Mouse (Mus musculus): ENCODE measurements around the gene Nme9.

DNA sequence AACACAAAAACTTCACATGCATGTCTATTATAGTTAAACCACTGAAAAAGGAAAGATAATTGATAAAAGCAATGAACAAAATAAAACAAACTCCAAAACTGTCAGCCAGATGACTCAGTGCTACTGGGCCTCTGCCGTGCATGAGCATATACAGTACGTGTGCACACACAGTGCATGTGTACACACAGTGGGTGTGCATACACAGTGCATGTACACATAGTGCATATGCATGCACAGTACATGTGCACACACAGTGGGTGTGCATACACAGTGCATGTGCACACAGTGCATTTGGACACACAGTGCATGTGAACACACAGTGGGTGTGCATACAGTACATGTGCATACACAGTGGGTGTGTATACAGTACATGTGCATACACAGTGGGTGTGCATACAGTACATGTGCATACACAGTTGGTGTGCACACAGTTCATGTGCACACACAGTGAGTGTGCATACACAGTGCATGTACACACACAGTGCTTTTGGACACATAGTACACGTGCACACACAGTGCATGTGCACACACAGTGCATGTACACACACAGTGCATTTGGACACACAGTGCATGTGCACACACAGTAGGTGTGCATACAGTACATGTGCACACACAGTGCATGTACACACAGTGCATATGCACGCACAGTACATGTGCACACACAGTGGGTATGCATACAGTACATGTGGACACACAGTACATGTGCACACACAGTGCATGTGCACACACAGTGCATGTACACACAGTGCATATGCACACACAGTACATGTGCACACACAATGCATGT lies 9.4 kb upstream of the Nme9 start:
- no peak for TF ChIP-seq EP300 (IDR thresholded peaks at IDR 0.05; ENCODE audit: low read depth)
- no peak for TF ChIP-seq CTCF (IDR thresholded peaks at IDR 0.05; ENCODE audit: low read depth)

All from heart, postnatal 0 days (tissue).